Mouse (Mus musculus) CH12.LX (cell line): Measurements from ENCODE around the gene Slc38a9. TPM values are rescaled to one million over a fixed set of nuclear protein-coding genes. Genes with fewer than 3 reads are reported as not detected.

ENCODE experiments used
- DNase-seq: peaks from one replicate; pipeline ENCODE4 v3.0.0-alpha.2; 2013; ENCODE audit errors: extremely low read depth
- H3K27ac ChIP-seq: 2 replicates; pipeline ENCODE4 v1.5.1; 2012; ENCODE audit warnings: low read depth, mild to moderate bottlenecking, control low read depth, moderate library complexity; ENCODE audit not compliant: insufficient read depth
- H3K27me3 ChIP-seq: replicated peaks from 2 replicates; pipeline ENCODE3; 2012; ENCODE audit warnings: inconsistent platforms
- H3K36me3 ChIP-seq, 2 experiments: replicated peaks in 1 of 2; 2 replicates each; pipeline versions ENCODE3 to v1.6.1; 2012; ENCODE audit warnings: inconsistent platforms in 1 of 2, low read length in 1 of 2, mild to moderate bottlenecking in 1 of 2, mixed read lengths in 1 of 2, moderate library complexity in 1 of 2; ENCODE audit not compliant: control insufficient read depth in 1 of 2, insufficient read depth in 1 of 2
- H3K4me1 ChIP-seq, 2 experiments: 2 replicates each; pipeline ENCODE4 v1.6.1; 2012; ENCODE audit warnings: inconsistent platforms in 1 of 2, moderate library complexity in 1 of 2; ENCODE audit not compliant: insufficient read depth in 2 of 2, control insufficient read depth in 1 of 2
- H3K4me2 ChIP-seq: 2 replicates; pipeline ENCODE4 v1.6.1; 2012; ENCODE audit warnings: low read depth, mild to moderate bottlenecking, control low read depth; ENCODE audit not compliant: poor library complexity, insufficient read depth, severe bottlenecking
- H3K4me3 ChIP-seq, 3 experiments: fragments of 150-350 bp in 1 of 3; sonication (generic) in 1 of 3; replicated peaks in 1 of 3; 2 replicates each; pipeline versions ENCODE3 to v1.5.1; 2011 to 2012; ENCODE audit warnings: low read depth in 2 of 3, low read length in 2 of 3, mild to moderate bottlenecking in 2 of 3, moderate library complexity in 2 of 3, control low read depth in 1 of 3, improper control_type of control experiment in 1 of 3, inconsistent platforms in 1 of 3, mixed read lengths in 1 of 3; ENCODE audit not compliant: poor library complexity in 1 of 3
- H3K79me2 ChIP-seq: replicated peaks from 2 replicates; pipeline ENCODE4 v1.6.1; 2012; ENCODE audit warnings: mild to moderate bottlenecking, moderate library complexity; ENCODE audit not compliant: control insufficient read depth, poor library complexity, insufficient read depth, severe bottlenecking; ENCODE audit errors: extremely low read depth
- H3K9ac ChIP-seq: 2 replicates; pipeline ENCODE4 v1.6.1; 2012; ENCODE audit warnings: low read depth, mild to moderate bottlenecking, control low read depth, moderate library complexity; ENCODE audit not compliant: insufficient read depth
- H3K9me3 ChIP-seq: replicated peaks from 2 replicates; pipeline ENCODE3; 2012; ENCODE audit warnings: low read length, inconsistent platforms, mixed read lengths
- CTCF ChIP-seq, 2 experiments: IDR thresholded peaks in 1 of 2; conservative IDR thresholded peaks in 1 of 2; 2 replicates each; pipeline ENCODE4 v1.5.1; 2011 to 2012; ENCODE audit warnings: low read depth in 2 of 2, low read length in 2 of 2, improper control_type of control experiment in 1 of 2, inconsistent platforms in 1 of 2, mild to moderate bottlenecking in 1 of 2, moderate library complexity in 1 of 2
- ELF1 ChIP-seq: IDR thresholded peaks from 2 replicates; pipeline ENCODE4 v1.6.1; 2014; ENCODE audit warnings: low read depth, mild to moderate bottlenecking, inconsistent platforms, low read length, improper control_type of control experiment
- GABPA ChIP-seq: IDR thresholded peaks from 2 replicates; pipeline ENCODE4 v1.6.1; 2012; ENCODE audit warnings: low read depth, low read length, improper control_type of control experiment, inconsistent platforms; ENCODE audit not compliant: insufficient replicate concordance
- HCFC1 ChIP-seq: IDR thresholded peaks from 2 replicates; pipeline ENCODE4 v1.6.1; 2012; ENCODE audit warnings: low read depth, mild to moderate bottlenecking, inconsistent platforms, low read length, improper control_type of control experiment
- JUND ChIP-seq: conservative IDR thresholded peaks from 2 replicates; pipeline ENCODE4 v1.6.1; 2011; ENCODE audit warnings: low read depth, low read length, improper control_type of control experiment
- MXI1 ChIP-seq: IDR thresholded peaks from 2 replicates; pipeline ENCODE4 v1.6.1; 2011; ENCODE audit warnings: mild to moderate bottlenecking, low read depth, low read length, improper control_type of control experiment
- NELFE ChIP-seq: IDR thresholded peaks from 2 replicates; pipeline ENCODE4 v1.6.1; 2011; ENCODE audit warnings: low read depth, low read length, improper control_type of control experiment
- POLR2A ChIP-seq: IDR thresholded peaks from 2 replicates; pipeline ENCODE4 v1.6.1; 2011; ENCODE audit warnings: low read depth, mild to moderate bottlenecking, improper control_type of control experiment, low read length
- RAD21 ChIP-seq: IDR thresholded peaks from 2 replicates; pipeline ENCODE4 v1.6.1; 2011; ENCODE audit warnings: low read depth, mild to moderate bottlenecking, low read length, improper control_type of control experiment, moderate library complexity
- RCOR1 ChIP-seq: conservative IDR thresholded peaks from 2 replicates; pipeline ENCODE4 v1.6.1; 2012; ENCODE audit warnings: low read depth, mild to moderate bottlenecking, inconsistent platforms, low read length, improper control_type of control experiment
- SMC3 ChIP-seq: IDR thresholded peaks from 2 replicates; pipeline ENCODE4 v1.6.1; 2011; ENCODE audit warnings: low read depth, low read length, improper control_type of control experiment
- TCF12 ChIP-seq: IDR thresholded peaks from 2 replicates; pipeline ENCODE4 v1.6.1; 2014; ENCODE audit warnings: low read depth, mild to moderate bottlenecking, inconsistent platforms, low read length, improper control_type of control experiment
- ZC3H11A ChIP-seq: IDR thresholded peaks from 2 replicates; pipeline ENCODE4 v1.6.1; 2012; ENCODE audit warnings: low read depth, mild to moderate bottlenecking, inconsistent platforms, low read length, improper control_type of control experiment
- dilution Hi-C: fragments of 300-500 bp; cut with MboI; formaldehyde crosslinking; loops from 2 replicates; pipeline ENCODE4 v1.14.3; 2020; ENCODE audit warnings: low sequenced_read_pairs; ENCODE audit not compliant: extremely low pct_unique_long_range_greater_than_20kb, extremely low pct_ligation_motif_present
- in situ Hi-C: fragments of 300-500 bp; cut with MboI; formaldehyde crosslinking; loops from 3 replicates; pipeline ENCODE4 v1.14.3; 2019; ENCODE audit warnings: low sequenced_read_pairs, low pct_ligation_motif_present, low pct_unique_long_range_greater_than_20kb, mixed read lengths
- polyA plus RNA-seq: library from polyadenylated mRNA; unstranded; fragments of >175 nt; gene quantifications from 2 replicates; pipeline ENCODE4 v1.2.1, GENCODE M21; 2012; ENCODE audit warnings: low read depth; ENCODE audit not compliant: insufficient read length
- total RNA-seq, 2 experiments: library from RNA; depleted of rRNA; stranded (reverse); fragments of 300-350 nt in 1 of 2; fragments of >200 nt in 1 of 2; gene quantifications; 2 replicates each; pipeline ENCODE4 v1.2.3; 2012 to 2014

Slc38a9 gene
- total and polyA plus RNA-seq, 3 experiments, result 7.8 to 10.4 (median 10.0) TPM

DNA sequence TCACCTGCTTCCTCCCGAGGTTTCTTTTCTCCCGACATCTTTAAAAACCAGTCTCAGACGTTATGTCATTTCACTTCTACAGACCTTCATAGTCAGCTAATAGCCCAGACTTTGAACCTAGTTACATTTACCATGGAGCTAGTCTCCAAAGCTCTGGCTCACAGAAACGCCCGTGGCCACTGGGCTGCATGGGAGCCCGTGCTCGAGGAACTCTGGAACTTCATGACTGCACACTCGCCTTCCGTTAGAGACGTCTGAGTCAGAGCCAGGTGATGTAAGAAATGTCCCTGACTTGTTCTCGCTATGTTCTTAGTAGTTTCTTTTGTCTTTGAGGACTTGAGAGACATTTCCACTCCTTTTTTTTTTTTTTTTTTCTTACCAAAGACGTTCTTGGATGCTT is 72.8 kb downstream of the Slc38a9 start:
- Histone ChIP-seq H3K27ac (no peak overlapping the region), H3K4me3 (no peak overlapping the region), H3K36me3 (peaks cover 0 to 16% of the 10 kb centered on the region in 2 experiments), H3K79me2 (no peaks in the 10 kb centered on the region), H3K27me3 (no peaks in the 10 kb centered on the region), H3K4me1 (peaks cover 0 to 6% of the 10 kb centered on the region in 2 experiments; a peak in 1 of 4 replicates), H3K9me3 (no peaks in the 10 kb centered on the region), H3K9ac (no peak overlapping the region), H3K4me2 (no peak overlapping the region)
- no peak for TF ChIP-seq TCF12
- TF ChIP-seq GABPA, result no peak
- in situ Hi-C loops (no loop called here), dilution Hi-C loops (no loop called here)
- DNase-seq, result no peak

DNA sequence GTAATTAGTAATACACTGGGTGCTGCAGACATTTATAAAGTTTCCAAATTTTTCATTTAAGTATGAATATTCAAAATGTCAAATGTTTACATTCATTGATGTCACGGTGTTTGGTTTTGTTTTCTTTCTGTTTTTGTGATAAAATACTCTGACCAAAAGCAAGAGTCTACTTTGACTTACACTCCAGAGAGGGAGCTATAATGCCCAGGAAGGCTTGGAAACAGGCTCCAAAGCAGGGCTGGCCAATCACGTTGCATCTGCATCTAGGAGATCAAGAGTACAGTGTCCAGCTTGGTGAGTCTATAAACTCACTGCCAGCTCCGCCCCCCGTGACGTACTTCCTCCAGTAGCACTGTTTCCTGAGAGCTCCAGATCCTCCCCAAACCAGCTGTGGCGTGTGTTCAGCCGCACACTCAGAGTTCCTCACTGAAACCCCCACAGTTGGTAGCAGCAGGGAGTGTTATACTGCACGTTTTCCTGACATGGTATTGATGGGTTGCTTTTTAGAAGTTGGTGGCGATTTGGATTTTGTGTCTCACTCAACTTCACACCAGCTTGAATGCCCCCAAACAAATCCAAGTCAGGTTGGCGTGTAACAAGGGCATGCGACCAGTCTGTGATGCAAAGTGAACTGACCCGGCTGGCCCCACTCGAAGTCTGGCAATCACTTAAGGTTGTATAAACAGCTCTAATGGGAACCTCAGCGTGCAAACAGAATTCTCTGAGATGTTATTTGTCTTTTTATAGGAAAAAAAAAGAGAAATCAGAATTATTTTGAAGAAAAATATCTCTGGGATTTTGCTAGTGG is 74.6 kb downstream of the Slc38a9 start:
- peaks cover 0 to 6% of the 10 kb centered on the region in 2 experiments; a peak in 1 of 4 replicates for H3K4me1 ChIP-seq
- no peaks in the 10 kb centered on the region for H3K27me3 ChIP-seq
- no peak overlapping the region for H3K9ac ChIP-seq
- no peak overlapping the region for H3K4me3 ChIP-seq
- no peak for TF ChIP-seq POLR2A
- no peak for TF ChIP-seq SMC3
- TF ChIP-seq JUND, result no peak
- TF ChIP-seq CTCF (conservative IDR thresholded peaks at IDR 0.05 in 1 of 2, IDR thresholded peaks at IDR 0.05 in 1 of 2; ENCODE audit: low read depth in 2 of 2, low read length in 2 of 2), result no peak
- TF ChIP-seq ELF1, result no peak
- no peak for TF ChIP-seq HCFC1
- TF ChIP-seq ZC3H11A, result no peak
- TF ChIP-seq MXI1, result no peak
- TF ChIP-seq NELFE, result no peak
- no peak for DNase-seq
- H3K27ac ChIP-seq, result no peak overlapping the region
- H3K79me2 ChIP-seq, result no peaks in the 10 kb centered on the region
- no peak overlapping the region for H3K4me2 ChIP-seq
- H3K9me3 ChIP-seq, result no peaks in the 10 kb centered on the region
- in situ Hi-C loops (no loop called here), dilution Hi-C loops (no loop called here)
- H3K36me3 ChIP-seq, result peaks cover 0 to 13% of the 10 kb centered on the region in 2 experiments

DNA sequence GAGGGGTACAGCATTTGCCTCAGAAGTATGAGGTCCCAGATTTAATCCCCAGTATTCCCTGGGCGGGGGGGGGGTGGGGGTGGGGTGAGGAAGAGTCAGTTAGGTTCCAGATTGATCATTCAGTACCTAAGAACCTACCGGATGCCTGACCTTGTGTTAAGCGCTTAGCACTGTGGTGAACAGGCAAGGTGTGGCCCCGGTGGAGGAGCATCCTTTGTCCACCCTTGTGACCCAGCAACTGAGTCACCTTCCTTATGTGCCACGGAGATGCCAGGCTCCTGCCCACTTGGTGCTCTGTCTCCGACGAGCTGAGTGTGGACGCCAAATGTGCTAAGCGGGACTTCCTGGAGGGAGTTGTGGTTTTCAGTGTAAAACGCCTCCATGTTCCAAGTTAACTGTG is 75.9 kb downstream of the Slc38a9 start:
- in situ Hi-C loops, result no loop called here
- DNase-seq, result no peak
- peaks cover 0 to 6% of the 10 kb centered on the region in 2 experiments; a peak in 1 of 4 replicates for H3K4me1 ChIP-seq
- H3K27me3 ChIP-seq, result no peaks in the 10 kb centered on the region
- peaks cover 0 to 13% of the 10 kb centered on the region in 2 experiments for H3K36me3 ChIP-seq
- no peaks in the 10 kb centered on the region for H3K9me3 ChIP-seq
- no peak overlapping the region for H3K4me2 ChIP-seq
- no peak overlapping the region for H3K9ac ChIP-seq
- dilution Hi-C loops, result no loop called here
- no peak for TF ChIP-seq RCOR1
- no peak for TF ChIP-seq RAD21
- no peak for TF ChIP-seq GABPA
- TF ChIP-seq HCFC1, result no peak
- H3K4me3 ChIP-seq, result no peak overlapping the region
- H3K79me2 ChIP-seq, result no peaks in the 10 kb centered on the region
- no peak overlapping the region for H3K27ac ChIP-seq
